Mouse (Mus musculus): ENCODE data around the gene Cacng2.

GRCm38 (mm10) chr15:77960693-77961092, 159.1 kb downstream of the Cacng2 start:
- no peak for TF ChIP-seq EP300 (IDR thresholded peaks at IDR 0.05; ENCODE audit: low read depth)
- no peak for TF ChIP-seq CTCF (IDR thresholded peaks at IDR 0.05; ENCODE audit: low read depth)
